Mouse (Mus musculus): Measurements from ENCODE around the gene Trnt1. TPM values are rescaled to one million over a fixed set of nuclear protein-coding genes. Genes with fewer than 3 reads are reported as not detected.
A peak's percentile ranks its signal among the peaks of the same experiment; 100 is the strongest.

Gene Trnt1
- 61.2 and 68.3 TPM in 2 replicates for polyA plus RNA-seq (2015; fragmentation: Nextera tagmentation; extraction: Ambion mirVana)

- H3K4me2 ChIP-seq (ENCODE audit: low read length) = peak within 1 kb of the TSS; percentile 99
- H3K4me1 ChIP-seq (ENCODE audit: control insufficient read depth, insufficient read depth, low read length) = peaks cover 16% of the 10 kb centered on the region
- H3K9ac ChIP-seq (ENCODE audit: low read depth, low read length) = peak within 1 kb of the TSS; percentile 71
- H3K4me3 ChIP-seq (ENCODE audit: low read depth, low read length) = peak within 1 kb of the TSS; percentile 93
- H3K27ac ChIP-seq (ENCODE audit: low read length) = peak within 1 kb of the TSS; percentile 58; the same call in 1 of the 2 replicates
- no peaks in the 10 kb centered on the region for H3K27me3 ChIP-seq (ENCODE audit: control insufficient read depth, insufficient read depth, low read depth, low read length)
- WGBS = 8% methylated on average over 35 of the region's 35 CpGs
- peaks cover 6% of the 10 kb centered on the region for H3K36me3 ChIP-seq (ENCODE audit: control insufficient read depth, insufficient read depth, low read length)
- H3K9me3 ChIP-seq (replicated peaks; ENCODE audit: control insufficient read depth, low read length, poor library complexity, severe bottlenecking) = no peaks in the 10 kb centered on the region
- ATAC-seq = peak; percentile 100
Observed at GRCm38 (mm10) chr6:106768640-106769289, at the start of gene Trnt1. Trnt1 (plus strand) TSS chr6:106769120.

GRCm38 (mm10) chr6:106725642-106726041, 43.3 kb upstream of the Trnt1 start:
- H3K4me1 ChIP-seq (ENCODE audit: control insufficient read depth, insufficient read depth, low read length) = no peaks in the 10 kb centered on the region
- no peaks in the 10 kb centered on the region for H3K9me3 ChIP-seq (replicated peaks; ENCODE audit: control insufficient read depth, low read length, poor library complexity, severe bottlenecking)
- H3K27ac ChIP-seq (ENCODE audit: low read length) = no peak overlapping the region
- H3K4me2 ChIP-seq (ENCODE audit: low read length) = no peak overlapping the region
- no peaks in the 10 kb centered on the region for H3K27me3 ChIP-seq (ENCODE audit: control insufficient read depth, insufficient read depth, low read depth, low read length)
- no peak overlapping the region for H3K4me3 ChIP-seq (ENCODE audit: low read depth, low read length)
- 86% methylated on average over 4 of the region's 4 CpGs for WGBS
- H3K9ac ChIP-seq (ENCODE audit: low read depth, low read length) = no peak overlapping the region
- ATAC-seq = no peak
- H3K36me3 ChIP-seq (ENCODE audit: control insufficient read depth, insufficient read depth, low read length) = no peaks in the 10 kb centered on the region

GRCm38 (mm10) chr6:106726078-106726477, 42.8 kb upstream of the Trnt1 start:
- WGBS = 69% methylated on average over 6 of the region's 6 CpGs
- no peaks in the 10 kb centered on the region for H3K9me3 ChIP-seq (replicated peaks; ENCODE audit: control insufficient read depth, low read length, poor library complexity, severe bottlenecking)
- no peak for ATAC-seq

GRCm38 (mm10) chr6:106727703-106728102, 41.2 kb upstream of the Trnt1 start:
- no peak overlapping the region for H3K4me3 ChIP-seq (ENCODE audit: low read depth, low read length)
- H3K4me1 ChIP-seq (ENCODE audit: control insufficient read depth, insufficient read depth, low read length) = no peaks in the 10 kb centered on the region
- whole genome bisulfite sequencing = 53% methylated on average over 1 of the region's 1 CpGs
- H3K27me3 ChIP-seq (ENCODE audit: control insufficient read depth, insufficient read depth, low read depth, low read length) = no peaks in the 10 kb centered on the region
- no peak overlapping the region for H3K4me2 ChIP-seq (ENCODE audit: low read length)
- no peaks in the 10 kb centered on the region for H3K36me3 ChIP-seq (ENCODE audit: control insufficient read depth, insufficient read depth, low read length)
- H3K9ac ChIP-seq (ENCODE audit: low read depth, low read length) = no peak overlapping the region
- no peak for ATAC-seq
- H3K9me3 ChIP-seq (replicated peaks; ENCODE audit: control insufficient read depth, low read length, poor library complexity, severe bottlenecking) = no peaks in the 10 kb centered on the region
- H3K27ac ChIP-seq (ENCODE audit: low read length) = no peak overlapping the region

More at GRCm38 (mm10) chr6:106726078-106726477, 42.8 kb upstream of the Trnt1 start:
- no peak overlapping the region for H3K4me2 ChIP-seq (ENCODE audit: low read length)
- H3K9ac ChIP-seq (ENCODE audit: low read depth, low read length) = no peak overlapping the region
- no peak overlapping the region for H3K4me3 ChIP-seq (ENCODE audit: low read depth, low read length)
- no peaks in the 10 kb centered on the region for H3K36me3 ChIP-seq (ENCODE audit: control insufficient read depth, insufficient read depth, low read length)
- no peaks in the 10 kb centered on the region for H3K4me1 ChIP-seq (ENCODE audit: control insufficient read depth, insufficient read depth, low read length)
- no peaks in the 10 kb centered on the region for H3K27me3 ChIP-seq (ENCODE audit: control insufficient read depth, insufficient read depth, low read depth, low read length)
- H3K27ac ChIP-seq (ENCODE audit: low read length) = no peak overlapping the region

GRCm38 (mm10) chr6:106729682-106730314, 39.1 kb upstream of the Trnt1 start:
- Histone ChIP-seq H3K27ac (ENCODE audit: low read length) (no peak overlapping the region), H3K27me3 (ENCODE audit: control insufficient read depth, insufficient read depth, low read depth, low read length) (no peaks in the 10 kb centered on the region), H3K4me3 (ENCODE audit: low read depth, low read length) (no peak overlapping the region), H3K36me3 (ENCODE audit: control insufficient read depth, insufficient read depth, low read length) (no peaks in the 10 kb centered on the region), H3K4me1 (ENCODE audit: control insufficient read depth, insufficient read depth, low read length) (no peaks in the 10 kb centered on the region), H3K9me3 (replicated peaks; ENCODE audit: control insufficient read depth, low read length, poor library complexity, severe bottlenecking) (no peaks in the 10 kb centered on the region), H3K9ac (ENCODE audit: low read depth, low read length) (no peak overlapping the region), H3K4me2 (ENCODE audit: low read length) (no peak overlapping the region)
- WGBS = 81% methylated on average over 4 of the region's 4 CpGs
- no peak for ATAC-seq

GRCm38 (mm10) chr6:106732563-106732962, 36.4 kb upstream of the Trnt1 start:
- H3K27ac ChIP-seq (ENCODE audit: low read length) = no peak overlapping the region
- H3K36me3 ChIP-seq (ENCODE audit: control insufficient read depth, insufficient read depth, low read length) = no peaks in the 10 kb centered on the region
- H3K9ac ChIP-seq (ENCODE audit: low read depth, low read length) = no peak overlapping the region
- no peaks in the 10 kb centered on the region for H3K9me3 ChIP-seq (replicated peaks; ENCODE audit: control insufficient read depth, low read length, poor library complexity, severe bottlenecking)
- no peaks in the 10 kb centered on the region for H3K4me1 ChIP-seq (ENCODE audit: control insufficient read depth, insufficient read depth, low read length)
- no peak for ATAC-seq
- WGBS = 90% methylated on average over 4 of the region's 4 CpGs
- H3K4me3 ChIP-seq (ENCODE audit: low read depth, low read length) = no peak overlapping the region
- no peaks in the 10 kb centered on the region for H3K27me3 ChIP-seq (ENCODE audit: control insufficient read depth, insufficient read depth, low read depth, low read length)
- H3K4me2 ChIP-seq (ENCODE audit: low read length) = no peak overlapping the region

GRCm38 (mm10) chr6:106738229-106738628, 30.7 kb upstream of the Trnt1 start:
- H3K9me3 ChIP-seq (replicated peaks; ENCODE audit: control insufficient read depth, low read length, poor library complexity, severe bottlenecking) = no peaks in the 10 kb centered on the region
- ATAC-seq = no peak
- 71% methylated on average over 3 of the region's 3 CpGs for WGBS
- H3K36me3 ChIP-seq (ENCODE audit: control insufficient read depth, insufficient read depth, low read length) = no peaks in the 10 kb centered on the region
- H3K4me3 ChIP-seq (ENCODE audit: low read depth, low read length) = no peak overlapping the region
- H3K4me2 ChIP-seq (ENCODE audit: low read length) = no peak overlapping the region
- H3K9ac ChIP-seq (ENCODE audit: low read depth, low read length) = no peak overlapping the region
- no peaks in the 10 kb centered on the region for H3K27me3 ChIP-seq (ENCODE audit: control insufficient read depth, insufficient read depth, low read depth, low read length)
- no peaks in the 10 kb centered on the region for H3K4me1 ChIP-seq (ENCODE audit: control insufficient read depth, insufficient read depth, low read length)
- H3K27ac ChIP-seq (ENCODE audit: low read length) = no peak overlapping the region

GRCm38 (mm10) chr6:106740244-106740825, 28.6 kb upstream of the Trnt1 start:
- ATAC-seq = no peak
- H3K27ac ChIP-seq (ENCODE audit: low read length) = no peak overlapping the region
- H3K9ac ChIP-seq (ENCODE audit: low read depth, low read length) = no peak overlapping the region
- 98% methylated on average over 1 of the region's 1 CpGs for WGBS
- H3K9me3 ChIP-seq (replicated peaks; ENCODE audit: control insufficient read depth, low read length, poor library complexity, severe bottlenecking) = no peaks in the 10 kb centered on the region
- H3K36me3 ChIP-seq (ENCODE audit: control insufficient read depth, insufficient read depth, low read length) = no peaks in the 10 kb centered on the region
- no peaks in the 10 kb centered on the region for H3K27me3 ChIP-seq (ENCODE audit: control insufficient read depth, insufficient read depth, low read depth, low read length)
- no peak overlapping the region for H3K4me3 ChIP-seq (ENCODE audit: low read depth, low read length)
- no peak overlapping the region for H3K4me2 ChIP-seq (ENCODE audit: low read length)
- H3K4me1 ChIP-seq (ENCODE audit: control insufficient read depth, insufficient read depth, low read length) = no peaks in the 10 kb centered on the region

All from midbrain, embryonic 16.5 days (tissue).